Mouse (Mus musculus): ENCODE data around the gene Rcvrn.

Rcvrn gene

GRCm38 (mm10) chr11:67694703-67695376 is at the start of gene Rcvrn:
Gene Rcvrn, plus strand, starts transcription at chr11:67695326.
- in situ Hi-C loops (cut with MboI, MseI), result loop anchor here in 1 of 2 experiments (25.0 kb wide), 1 partner anchor 583 kb away; no protein-coding TSS in a partner anchor

- in situ Hi-C loops (cut with MboI, MseI), result loop anchor here in 1 of 2 experiments (10.0 kb wide), 1 partner anchor 643 kb away; no protein-coding TSS in a partner anchor
Measured at GRCm38 (mm10) chr11:67647745-67648144, 47.4 kb upstream of the Rcvrn start.

- in situ Hi-C loops (cut with MboI, MseI), result loop anchor here in 1 of 2 experiments (10.0 kb wide), 1 partner anchor 644 kb away; no protein-coding TSS in a partner anchor
Measured at GRCm38 (mm10) chr11:67648651-67649407, 46.3 kb upstream of the Rcvrn start.

- in situ Hi-C loops (cut with MboI, MseI), result loop anchor here (10.0 kb wide), 3 partner anchors 545 to 975 kb away; no protein-coding TSS in a partner anchor
Measured at GRCm38 (mm10) chr11:67649971-67650707, 45.0 kb upstream of the Rcvrn start.

- in situ Hi-C loops (cut with MboI, MseI), result loop anchor here (10.0 kb wide), 2 partner anchors 547 to 977 kb away; no protein-coding TSS in a partner anchor
Measured at GRCm38 (mm10) chr11:67651731-67652130, 43.4 kb upstream of the Rcvrn start.

- in situ Hi-C loops (cut with MboI, MseI), result loop anchor here (10.0 kb wide), 2 partner anchors 548 to 978 kb away; no protein-coding TSS in a partner anchor
Measured at GRCm38 (mm10) chr11:67652194-67652892, 42.8 kb upstream of the Rcvrn start.

- in situ Hi-C loops (cut with MboI, MseI), result loop anchor here (10.0 kb wide), 2 partner anchors 548 to 978 kb away; no protein-coding TSS in a partner anchor
Measured at GRCm38 (mm10) chr11:67652893-67653255, 42.3 kb upstream of the Rcvrn start.

GRCm38 (mm10) chr11:67653521-67654090 is 41.5 kb upstream of the Rcvrn start:
- in situ Hi-C loops (cut with MboI, MseI), result loop anchor here (10.0 kb wide), 2 partner anchors 549 to 979 kb away; no protein-coding TSS in a partner anchor

- in situ Hi-C loops (cut with MboI, MseI), result loop anchor here (10.0 kb wide), 2 partner anchors 550 to 980 kb away; no protein-coding TSS in a partner anchor
Measured at GRCm38 (mm10) chr11:67654514-67654913, 40.6 kb upstream of the Rcvrn start.

- in situ Hi-C loops (cut with MboI, MseI), result loop anchor here (10.0 kb wide), 2 partner anchors 551 to 981 kb away; no protein-coding TSS in a partner anchor
Measured at GRCm38 (mm10) chr11:67655236-67655959, 39.7 kb upstream of the Rcvrn start.

- in situ Hi-C loops (cut with MboI, MseI), result loop anchor here (10.0 kb wide), 2 partner anchors 552 to 982 kb away; no protein-coding TSS in a partner anchor
Measured at GRCm38 (mm10) chr11:67656366-67656765, 38.8 kb upstream of the Rcvrn start.

- in situ Hi-C loops (cut with MboI, MseI), result loop anchor here (10.0 kb wide), 2 partner anchors 552 to 982 kb away; no protein-coding TSS in a partner anchor
Measured at GRCm38 (mm10) chr11:67656811-67657210, 38.3 kb upstream of the Rcvrn start.

- in situ Hi-C loops (cut with MboI, MseI), result loop anchor here (10.0 kb wide), 2 partner anchors 553 to 983 kb away; no protein-coding TSS in a partner anchor
Measured at GRCm38 (mm10) chr11:67657685-67658382, 37.3 kb upstream of the Rcvrn start.

GRCm38 (mm10) chr11:67661465-67661864 is 33.7 kb upstream of the Rcvrn start:
- in situ Hi-C loops (cut with MboI, MseI), result loop anchor here in 1 of 2 experiments (10.0 kb wide), 1 partner anchor 1283 kb away; no protein-coding TSS in a partner anchor

- in situ Hi-C loops (cut with MboI, MseI), result loop anchor here in 1 of 2 experiments (10.0 kb wide), 1 partner anchor 1281 kb away; no protein-coding TSS in a partner anchor
Measured at GRCm38 (mm10) chr11:67663437-67663836, 31.7 kb upstream of the Rcvrn start.

GRCm38 (mm10) chr11:67664261-67664660 is 30.9 kb upstream of the Rcvrn start:
- in situ Hi-C loops (cut with MboI, MseI), result loop anchor here in 1 of 2 experiments (10.0 kb wide), 1 partner anchor 1281 kb away; no protein-coding TSS in a partner anchor

- in situ Hi-C loops (cut with MboI, MseI), result loop anchor here in 1 of 2 experiments (10.0 kb wide), 1 partner anchor 1280 kb away; no protein-coding TSS in a partner anchor
Measured at GRCm38 (mm10) chr11:67664918-67665317, 30.2 kb upstream of the Rcvrn start.

- in situ Hi-C loops (cut with MboI, MseI), result loop anchor here in 1 of 2 experiments (10.0 kb wide), 1 partner anchor 1279 kb away; no protein-coding TSS in a partner anchor
Measured at GRCm38 (mm10) chr11:67666129-67666528, 29.0 kb upstream of the Rcvrn start.
